Mouse (Mus musculus) limb, embryonic 14.5 days (tissue): ENCODE results near the gene Wnt7b. TPM values are rescaled to one million over a fixed set of nuclear protein-coding genes. Genes with fewer than 3 reads are reported as not detected.

Experiments used
- ATAC-seq: fragments of 200-750 bp; cut with Nextera tagmentation; 2 replicates; pipeline ENCODE4 v1.8.0; 2017; ENCODE audit warnings: low read depth, moderate number of reproducible peaks, moderate TSS enrichment; ENCODE audit not compliant: low FRiP score
- DNase-seq: peaks from one replicate; pipeline ENCODE4 v3.0.0-alpha.2; 2015; ENCODE audit warnings: low spot score
- H3K27ac ChIP-seq: fragments of 300-500 bp; sonication (generic); replicated peaks from 2 replicates; pipeline ENCODE4 v1.5.1; 2014; ENCODE audit warnings: low read depth, mild to moderate bottlenecking, low read length, moderate library complexity, mixed read lengths
- H3K27me3 ChIP-seq: fragments of 300-500 bp; sonication (generic); 2 replicates; pipeline ENCODE4 v1.6.1; 2014; ENCODE audit warnings: low read length, mixed read lengths; ENCODE audit not compliant: control insufficient read depth, insufficient read depth
- H3K36me3 ChIP-seq: fragments of 300-500 bp; sonication (generic); 2 replicates; pipeline ENCODE4 v1.6.1; 2014; ENCODE audit warnings: mild to moderate bottlenecking, low read length, moderate library complexity, mixed read lengths; ENCODE audit not compliant: control insufficient read depth, insufficient read depth
- H3K4me1 ChIP-seq: fragments of 300-500 bp; sonication (generic); 2 replicates; pipeline ENCODE4 v1.6.1; 2014; ENCODE audit warnings: antibody characterized with exemption, low read length, mixed read lengths; ENCODE audit not compliant: control insufficient read depth, insufficient read depth
- H3K4me2 ChIP-seq: fragments of 300-500 bp; sonication (generic); replicated peaks from 2 replicates; pipeline ENCODE4 v1.6.1; 2014; ENCODE audit warnings: low read depth, mild to moderate bottlenecking, low read length, moderate library complexity; ENCODE audit not compliant: severe bottlenecking
- H3K4me3 ChIP-seq: fragments of 300-500 bp; sonication (generic); replicated peaks from 2 replicates; pipeline ENCODE4 v1.5.1; 2014; ENCODE audit warnings: low read length
- H3K9ac ChIP-seq: fragments of 300-500 bp; sonication (generic); 2 replicates; pipeline ENCODE4 v1.6.1; 2014; ENCODE audit warnings: mild to moderate bottlenecking, low read depth, low read length, moderate library complexity; ENCODE audit not compliant: severe bottlenecking
- H3K9me3 ChIP-seq: fragments of 300-500 bp; sonication (generic); 2 replicates; pipeline ENCODE4 v1.6.1; 2016; ENCODE audit warnings: low read length; ENCODE audit not compliant: control insufficient read depth
- POLR2A ChIP-seq: fragments of 200-500 bp; IDR thresholded peaks from 2 replicates; pipeline ENCODE4 v1.8.0; 2012; ENCODE audit warnings: inconsistent platforms, mild to moderate bottlenecking, moderate library complexity, borderline replicate concordance; ENCODE audit not compliant: insufficient read depth, insufficient read length; ENCODE audit errors: extremely low read depth
- WGBS: fragments of 180-500 bp; shearing (Covaris S2); extraction: QIAGEN DNeasy Blood & Tissue Kit; methylation state at CpG from one replicate; pipeline ENCODE4 v1.1.7; 2014; 5-methylcytosine and 5-hydroxymethylcytosine counted together
- polyA plus RNA-seq, 2 experiments: library from polyadenylated mRNA; depleted of rRNA in 1 of 2; stranded (reverse) in 1 of 2; unstranded in 1 of 2; fragments of >200 nt; fragmentation: Nextera tagmentation in 1 of 2; extraction: Ambion mirVana in 1 of 2; gene quantifications; 2 replicates each; pipeline versions ENCODE4 v1.2.1 to v1.2.3; 2012 to 2014

Wnt7b gene
- polyA plus RNA-seq, 2 experiments = 22.4 to 40.0 TPM

DNA sequence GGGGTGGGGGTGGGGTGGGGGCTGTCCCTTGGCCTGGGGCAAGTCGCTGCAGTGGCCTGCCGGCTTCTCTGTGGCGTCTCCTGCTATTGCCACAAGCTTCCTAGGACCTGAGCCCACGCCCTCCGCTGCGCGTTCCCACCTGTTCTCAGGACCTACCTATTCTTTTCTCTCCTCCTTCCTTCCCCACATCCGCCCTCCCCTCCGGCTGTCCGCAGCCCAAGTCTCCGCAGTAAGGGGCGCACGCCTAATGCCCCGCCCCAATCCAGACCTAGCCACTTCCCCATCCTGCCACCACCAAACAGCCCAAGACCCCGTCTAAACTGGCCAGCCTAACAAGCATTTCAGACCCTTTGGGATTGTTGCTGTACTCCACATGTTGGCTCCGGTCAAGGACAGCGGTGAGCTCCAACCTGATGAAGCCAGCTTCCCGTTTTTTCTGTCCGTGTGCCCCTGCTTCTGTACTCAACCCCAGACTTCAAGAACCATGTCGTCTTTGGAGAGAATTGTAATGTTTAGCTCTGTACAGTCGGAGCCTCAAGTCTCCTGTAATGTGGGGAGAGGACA lies 33.3 kb upstream of the Wnt7b start:
- DNase-seq = no peak
- no peak for ATAC-seq
- no peaks in the 10 kb centered on the region for H3K9me3 ChIP-seq
- no peak overlapping the region for H3K4me3 ChIP-seq
- WGBS = 24% methylated on average over 21 of the region's 21 CpGs
- no peak overlapping the region for H3K9ac ChIP-seq
- peaks cover 9% of the 10 kb centered on the region; the same call in 1 of the 2 replicates for H3K27me3 ChIP-seq
- H3K4me2 ChIP-seq = no peak overlapping the region
- no peak for TF ChIP-seq POLR2A
- no peak overlapping the region for H3K27ac ChIP-seq
- no peaks in the 10 kb centered on the region for H3K36me3 ChIP-seq
- H3K4me1 ChIP-seq = peaks cover 15% of the 10 kb centered on the region

DNA sequence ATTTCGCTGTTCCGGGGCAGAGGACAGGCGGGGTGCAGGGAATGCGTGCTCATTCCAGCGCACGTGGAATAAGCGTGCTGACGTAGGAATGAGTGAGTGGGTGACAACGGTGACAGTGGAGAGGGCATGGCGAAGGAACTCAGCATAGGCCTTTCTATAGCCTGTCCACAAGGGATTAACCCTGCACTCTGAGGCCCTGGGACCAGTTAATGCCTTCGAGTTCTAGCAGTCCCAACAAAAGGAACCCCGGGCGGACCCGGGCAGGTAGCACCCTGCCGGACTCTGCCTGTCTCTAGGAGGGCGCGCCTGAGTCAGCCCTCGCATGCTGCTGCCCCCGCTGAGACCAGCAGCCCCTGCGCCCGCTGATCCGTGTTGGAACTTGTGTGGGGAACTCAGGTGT lies 32.8 kb upstream of the Wnt7b start:
- ATAC-seq (no peak), DNase-seq (no peak)
- Histone ChIP-seq H3K4me2 (no peak overlapping the region), H3K27me3 (peaks cover 9% of the 10 kb centered on the region; the same call in 1 of the 2 replicates), H3K27ac (no peak overlapping the region), H3K9ac (no peak overlapping the region), H3K4me1 (peaks cover 17% of the 10 kb centered on the region), H3K9me3 (no peaks in the 10 kb centered on the region), H3K4me3 (no peak overlapping the region), H3K36me3 (no peaks in the 10 kb centered on the region)
- TF ChIP-seq POLR2A = no peak
- 43% methylated on average over 22 of the region's 22 CpGs for WGBS

DNA sequence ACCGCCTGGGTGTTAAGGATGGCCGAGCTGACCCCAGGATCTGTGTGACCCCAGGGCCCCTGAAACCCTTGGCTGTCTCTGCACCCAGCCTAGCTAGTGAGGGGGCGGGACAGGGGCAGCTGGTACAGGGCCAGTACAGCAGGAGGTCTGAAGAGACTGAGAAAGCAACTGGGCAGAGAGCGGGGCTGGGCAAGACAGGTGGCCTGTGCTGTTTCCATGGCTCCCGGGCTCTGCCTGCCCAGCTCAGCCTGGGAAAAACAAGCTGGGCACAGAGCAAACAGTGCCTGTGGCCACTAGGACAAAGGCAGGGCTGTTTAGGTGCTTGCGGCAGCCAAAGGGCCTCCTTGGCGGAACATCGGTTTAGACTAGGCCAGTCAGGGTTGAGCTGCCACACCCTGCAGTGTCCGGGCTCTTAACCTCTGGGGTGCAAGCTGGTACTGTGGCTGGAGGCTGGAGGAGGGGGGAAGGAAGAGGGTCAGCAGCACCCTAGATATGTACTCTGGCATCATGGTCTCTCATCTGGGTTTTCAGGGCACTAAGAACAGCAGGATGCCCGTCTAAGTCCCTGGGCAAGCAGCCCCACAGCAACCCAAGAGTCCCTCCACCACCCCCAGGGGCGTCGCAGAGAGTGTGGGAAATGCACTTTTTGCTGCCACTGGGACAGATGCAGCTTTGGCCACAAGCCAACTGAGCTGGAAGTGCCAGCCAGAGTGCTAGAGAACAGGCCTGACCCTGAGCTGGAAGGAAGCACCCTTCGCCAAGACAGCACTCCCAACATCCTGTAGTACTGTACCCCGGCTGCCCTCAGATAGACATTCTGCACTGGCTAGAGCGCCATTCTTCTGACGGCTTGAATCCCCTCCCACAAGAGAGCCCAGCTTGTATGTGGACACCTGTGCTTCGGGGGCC lies 31.3 kb upstream of the Wnt7b start:
- H3K4me2 ChIP-seq = no peak overlapping the region
- H3K9me3 ChIP-seq = no peaks in the 10 kb centered on the region
- H3K9ac ChIP-seq = no peak overlapping the region
- DNase-seq = no peak
- H3K36me3 ChIP-seq = no peaks in the 10 kb centered on the region
- no peak for TF ChIP-seq POLR2A
- H3K27ac ChIP-seq = 0 out of 2 replicates have a peak overlapping the region, but pooled peaks have one; percentile 26
- peaks cover 9% of the 10 kb centered on the region; the same call in 1 of the 2 replicates for H3K27me3 ChIP-seq
- WGBS = 74% methylated on average over 17 of the region's 17 CpGs
- no peak overlapping the region for H3K4me3 ChIP-seq
- ATAC-seq = no peak
- peaks cover 17% of the 10 kb centered on the region for H3K4me1 ChIP-seq

DNA sequence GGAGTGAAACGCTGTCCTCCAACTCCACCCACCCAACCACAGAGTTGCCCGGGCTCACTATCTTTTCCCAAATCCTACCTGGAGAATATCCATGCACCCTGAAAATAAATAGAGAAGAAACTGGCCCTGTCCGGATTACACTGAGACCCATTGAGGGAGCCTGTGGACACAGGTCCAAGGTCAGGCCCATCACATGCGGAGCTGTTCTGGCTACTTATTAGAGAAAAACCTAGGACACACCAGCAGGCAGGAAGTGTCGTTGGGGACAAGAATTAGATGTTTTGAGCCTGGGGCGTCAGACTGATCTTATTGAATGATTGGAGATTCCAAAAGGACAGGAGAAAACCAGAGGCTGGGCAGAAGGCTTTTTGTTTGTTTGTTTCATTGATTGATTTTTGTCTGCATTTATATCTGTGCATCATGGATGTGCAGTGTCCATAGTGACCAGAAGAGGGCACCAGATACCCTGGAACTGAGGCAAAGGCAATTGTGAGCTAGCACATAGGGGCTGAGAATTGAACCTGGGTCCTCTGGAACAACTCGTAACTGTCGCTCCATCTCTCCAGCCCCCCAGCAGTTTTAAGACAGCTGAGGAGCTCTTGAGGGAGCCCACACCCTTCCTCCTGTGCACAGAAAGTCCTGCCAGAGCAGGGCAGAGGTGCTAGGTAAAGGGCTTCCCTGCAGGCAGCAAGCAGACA lies 30.5 kb upstream of the Wnt7b start:
- Histone ChIP-seq H3K9ac (no peak overlapping the region), H3K4me2 (no peak overlapping the region), H3K36me3 (no peaks in the 10 kb centered on the region), H3K9me3 (no peaks in the 10 kb centered on the region), H3K27me3 (peaks cover 9% of the 10 kb centered on the region; the same call in 1 of the 2 replicates), H3K4me1 (peaks cover 17% of the 10 kb centered on the region), H3K27ac (no peak overlapping the region), H3K4me3 (no peak overlapping the region)
- no peak for ATAC-seq
- no peak for TF ChIP-seq POLR2A
- 74% methylated on average over 8 of the region's 8 CpGs for WGBS
- no peak for DNase-seq
